Mouse (Mus musculus): Measurements from ENCODE around the gene Qpct. TPM values are rescaled to one million over a fixed set of nuclear protein-coding genes. Genes with fewer than 3 reads are reported as not detected.

The Qpct gene
- polyA plus RNA-seq (2016; fragmentation: Nextera tagmentation; extraction: Ambion mirVana), result 6.7 and 7.4 TPM in 2 replicates

DNA sequence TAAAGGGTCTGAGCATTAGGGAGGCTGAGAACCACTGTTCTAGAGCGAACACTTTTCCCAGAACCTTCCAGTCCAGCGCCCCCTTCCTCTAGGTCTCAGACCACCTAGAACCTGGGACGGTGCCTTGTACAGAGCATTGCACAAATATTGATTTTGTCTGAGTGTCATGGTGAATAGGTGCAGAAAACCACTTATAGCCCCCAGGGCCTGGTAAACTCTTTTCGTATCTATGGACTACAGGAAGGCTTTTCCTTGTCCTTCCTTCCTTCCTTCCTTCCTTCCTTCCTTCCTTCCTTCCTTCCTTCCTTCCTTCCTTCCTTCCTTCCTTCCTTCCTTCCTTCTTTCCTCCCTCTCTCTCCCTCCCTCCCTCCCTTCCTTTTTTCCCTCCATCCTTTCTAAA is at the start of gene Qpct:
Qpct (plus strand) TSS at position 301 of the 400 bp plus-strand sequence.
- Histone ChIP-seq H3K4me1 (no peaks in the 10 kb centered on the region), H3K9ac (peak within 1 kb of the TSS; percentile 56), H3K4me3 (peak within 1 kb of the TSS; percentile 61), H3K36me3 (no peaks in the 10 kb centered on the region), H3K27ac (no peak within 1 kb of the TSS), H3K27me3 (peaks cover 19% of the 10 kb centered on the region), H3K9me3 (no peaks in the 10 kb centered on the region), H3K4me2 (replicated peaks) (peak within 1 kb of the TSS; percentile 96)
- WGBS, result 74% methylated on average over 4 of the region's 4 CpGs
- no peak for ATAC-seq (ENCODE audit: insufficient number of reproducible peaks, insufficient read depth, low FRiP score, low TSS enrichment)

- Histone ChIP-seq H3K4me2 (replicated peaks) (no peak overlapping the region), H3K36me3 (peaks cover 18% of the 10 kb centered on the region), H3K4me3 (no peak overlapping the region), H3K27me3 (no peaks in the 10 kb centered on the region), H3K9ac (no peak overlapping the region), H3K9me3 (no peaks in the 10 kb centered on the region), H3K27ac (no peak overlapping the region), H3K4me1 (peaks cover 12% of the 10 kb centered on the region)
- no peak for ATAC-seq (ENCODE audit: insufficient number of reproducible peaks, insufficient read depth, low FRiP score, low TSS enrichment)
- 93% methylated on average over 2 of the region's 2 CpGs for WGBS
These were observed 38.1 kb upstream of the Qpct start for GRCm38 (mm10) chr17:79013625-79014024.

GRCm38 (mm10) chr17:79014911-79015685 is 36.6 kb upstream of the Qpct start:
- H3K9ac ChIP-seq, result no peak overlapping the region
- H3K27me3 ChIP-seq, result no peaks in the 10 kb centered on the region
- no peak overlapping the region for H3K4me2 ChIP-seq (replicated peaks)
- no peak for ATAC-seq (ENCODE audit: insufficient number of reproducible peaks, insufficient read depth, low FRiP score, low TSS enrichment)
- peaks cover 20% of the 10 kb centered on the region for H3K4me1 ChIP-seq
- no peak overlapping the region for H3K4me3 ChIP-seq
- 90% methylated on average over 2 of the region's 2 CpGs for WGBS
- peaks cover 18% of the 10 kb centered on the region for H3K36me3 ChIP-seq
- no peak overlapping the region for H3K27ac ChIP-seq
- no peaks in the 10 kb centered on the region for H3K9me3 ChIP-seq

- ATAC-seq (ENCODE audit: insufficient number of reproducible peaks, insufficient read depth, low FRiP score, low TSS enrichment), result no peak
- Histone ChIP-seq H3K27ac (no peak overlapping the region), H3K9me3 (no peaks in the 10 kb centered on the region), H3K4me1 (peaks cover 20% of the 10 kb centered on the region), H3K27me3 (no peaks in the 10 kb centered on the region), H3K9ac (no peak overlapping the region), H3K36me3 (peaks cover 18% of the 10 kb centered on the region), H3K4me3 (no peak overlapping the region), H3K4me2 (replicated peaks) (no peak overlapping the region)
- WGBS, result 77% methylated on average over 10 of the region's 10 CpGs
These were observed 35.9 kb upstream of the Qpct start for GRCm38 (mm10) chr17:79015831-79016230.

- Histone ChIP-seq H3K4me1 (peaks cover 20% of the 10 kb centered on the region), H3K9ac (peak overlapping the region; percentile 45; the same call in 1 of the 2 replicates), H3K4me2 (replicated peaks) (peak overlapping the region; percentile 72), H3K9me3 (no peaks in the 10 kb centered on the region), H3K4me3 (peak overlapping the region; percentile 16; the same call in 1 of the 2 replicates), H3K27ac (no peak overlapping the region), H3K27me3 (no peaks in the 10 kb centered on the region), H3K36me3 (no peaks in the 10 kb centered on the region)
- WGBS, result 53% methylated on average over 9 of the region's 9 CpGs
- ATAC-seq (ENCODE audit: insufficient number of reproducible peaks, insufficient read depth, low FRiP score, low TSS enrichment), result no peak
These were observed 33.3 kb upstream of the Qpct start for GRCm38 (mm10) chr17:79018422-79018821.

DNA sequence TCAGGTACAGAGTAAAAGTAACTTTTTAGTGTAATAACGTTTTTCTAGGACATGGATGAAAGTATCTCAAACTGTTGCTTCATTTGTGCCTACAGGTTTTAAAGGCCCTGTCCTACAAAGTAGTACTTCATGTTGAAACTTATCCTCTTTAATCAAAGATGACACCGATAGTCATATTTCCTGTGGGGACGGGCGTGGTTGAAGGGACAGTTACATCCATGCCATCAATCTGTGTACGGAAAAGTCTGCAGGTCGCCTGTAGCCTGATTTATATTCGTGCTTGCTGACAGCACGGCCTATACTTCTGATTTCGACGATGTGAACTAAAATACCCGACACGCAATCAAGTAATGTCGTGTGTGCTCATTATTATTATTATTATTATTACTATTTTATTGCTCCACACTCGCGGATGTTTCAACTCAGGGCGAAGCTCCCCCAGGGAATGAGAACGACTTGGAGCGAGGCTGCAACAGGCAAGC is 31.9 kb upstream of the Qpct start:
- Histone ChIP-seq H3K4me3 (peak overlapping the region; percentile 85), H3K4me2 (replicated peaks) (peak overlapping the region; percentile 72), H3K9ac (peak overlapping the region; percentile 89), H3K27me3 (no peaks in the 10 kb centered on the region), H3K9me3 (no peaks in the 10 kb centered on the region), H3K27ac (peak overlapping the region; percentile 94), H3K36me3 (no peaks in the 10 kb centered on the region), H3K4me1 (peaks cover 20% of the 10 kb centered on the region)
- under 1% methylated on average over 18 of the region's 18 CpGs for WGBS
- ATAC-seq (ENCODE audit: insufficient number of reproducible peaks, insufficient read depth, low FRiP score, low TSS enrichment), result no peak

- H3K4me3 ChIP-seq, result peak within 1 kb of the TSS; percentile 85
- 0% methylated on average over 79 of the region's 113 CpGs for WGBS
- no peaks in the 10 kb centered on the region for H3K27me3 ChIP-seq
- no peaks in the 10 kb centered on the region for H3K36me3 ChIP-seq
- H3K9ac ChIP-seq, result peak within 1 kb of the TSS; percentile 89
- H3K9me3 ChIP-seq, result no peaks in the 10 kb centered on the region
- H3K4me2 ChIP-seq (replicated peaks), result peak within 1 kb of the TSS; percentile 72
- ATAC-seq (ENCODE audit: insufficient number of reproducible peaks, insufficient read depth, low FRiP score, low TSS enrichment), result peak; percentile 89
- H3K27ac ChIP-seq, result peak within 1 kb of the TSS; percentile 94
- H3K4me1 ChIP-seq, result peaks cover 20% of the 10 kb centered on the region
These were observed 31.3 kb upstream of the Qpct start, which contains the start of gene Prkd3 for GRCm38 (mm10) chr17:79020208-79020983. Prkd3 (minus strand) TSS chr17:79020816.

DNA sequence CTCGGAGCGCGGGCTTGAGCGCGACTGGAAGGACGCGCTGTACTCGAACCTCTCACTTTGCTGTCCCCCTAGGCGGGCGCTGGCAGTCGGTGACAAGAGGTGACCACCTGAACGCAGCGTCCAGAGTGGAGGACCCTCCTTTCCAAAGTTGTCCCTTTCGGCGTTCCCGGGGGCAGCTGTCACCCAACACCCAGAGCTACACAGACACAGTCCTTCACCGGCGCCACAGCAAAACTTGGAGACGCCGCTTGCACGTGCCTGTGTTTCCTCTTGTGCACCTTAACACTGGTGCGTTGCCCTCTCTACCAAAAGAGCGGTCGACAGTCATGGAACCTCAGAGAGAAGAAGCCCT is 30.7 kb upstream of the Qpct start:
- peak; percentile 61; the same call in 1 of the 2 replicates for ATAC-seq (ENCODE audit: insufficient number of reproducible peaks, insufficient read depth, low FRiP score, low TSS enrichment)
- H3K4me3 ChIP-seq, result peak overlapping the region; percentile 85
- H3K27ac ChIP-seq, result peak overlapping the region; percentile 94; the same call in 1 of the 2 replicates
- peak overlapping the region; percentile 89 for H3K9ac ChIP-seq
- no peaks in the 10 kb centered on the region for H3K27me3 ChIP-seq
- H3K36me3 ChIP-seq, result no peaks in the 10 kb centered on the region
- peak overlapping the region; percentile 72 for H3K4me2 ChIP-seq (replicated peaks)
- H3K9me3 ChIP-seq, result no peaks in the 10 kb centered on the region
- peaks cover 20% of the 10 kb centered on the region for H3K4me1 ChIP-seq
- under 1% methylated on average over 24 of the region's 24 CpGs for WGBS

GRCm38 (mm10) chr17:79022746-79023145 is 29.0 kb upstream of the Qpct start:
- no peak for ATAC-seq (ENCODE audit: insufficient number of reproducible peaks, insufficient read depth, low FRiP score, low TSS enrichment)
- 23% methylated on average over 3 of the region's 3 CpGs for WGBS
- peaks cover 17% of the 10 kb centered on the region for H3K4me1 ChIP-seq

GRCm38 (mm10) chr17:79024544-79024943 is 27.2 kb upstream of the Qpct start:
- Histone ChIP-seq H3K4me1 (no peaks in the 10 kb centered on the region; the same call in 1 of the 2 replicates), H3K36me3 (no peaks in the 10 kb centered on the region), H3K27me3 (no peaks in the 10 kb centered on the region), H3K4me3 (no peak overlapping the region), H3K9me3 (no peaks in the 10 kb centered on the region), H3K27ac (no peak overlapping the region), H3K9ac (no peak overlapping the region), H3K4me2 (replicated peaks) (no peak overlapping the region)
- 71% methylated on average over 4 of the region's 4 CpGs for WGBS
- ATAC-seq (ENCODE audit: insufficient number of reproducible peaks, insufficient read depth, low FRiP score, low TSS enrichment), result no peak

More at GRCm38 (mm10) chr17:79022746-79023145, 29.0 kb upstream of the Qpct start:
- Histone ChIP-seq H3K36me3 (no peaks in the 10 kb centered on the region), H3K9ac (no peak overlapping the region), H3K27me3 (no peaks in the 10 kb centered on the region), H3K27ac (no peak overlapping the region), H3K4me3 (no peak overlapping the region), H3K4me2 (replicated peaks) (no peak overlapping the region), H3K9me3 (no peaks in the 10 kb centered on the region)

DNA sequence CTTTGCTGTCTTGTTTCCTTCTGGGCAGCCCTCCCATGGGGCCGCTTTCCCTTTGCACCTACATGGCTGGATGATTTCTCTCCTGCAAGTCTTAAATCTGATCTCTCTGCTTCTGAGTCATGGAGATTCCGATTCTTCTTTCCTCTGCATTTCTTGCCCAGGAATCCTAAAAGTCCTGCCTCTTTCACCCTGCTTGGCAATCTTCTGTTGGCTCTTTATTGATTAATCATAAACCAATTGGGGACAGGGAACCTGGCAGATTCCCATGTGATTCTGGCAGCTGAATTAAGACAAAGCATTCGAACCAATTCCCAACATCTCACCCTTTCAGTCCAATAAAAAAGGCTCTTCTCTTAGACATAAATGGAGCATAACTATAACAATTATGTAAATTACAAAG is 22.5 kb upstream of the Qpct start:
- Histone ChIP-seq H3K4me1 (no peaks in the 10 kb centered on the region), H3K27ac (no peak overlapping the region), H3K27me3 (no peaks in the 10 kb centered on the region), H3K4me2 (replicated peaks) (no peak overlapping the region), H3K4me3 (no peak overlapping the region), H3K36me3 (no peaks in the 10 kb centered on the region), H3K9ac (no peak overlapping the region), H3K9me3 (no peaks in the 10 kb centered on the region)
- WGBS, result 90% methylated on average over 3 of the region's 3 CpGs
- no peak for ATAC-seq (ENCODE audit: insufficient number of reproducible peaks, insufficient read depth, low FRiP score, low TSS enrichment)
